Mouse (Mus musculus): ENCODE results near the gene Mettl27. TPM values are rescaled to one million over a fixed set of nuclear protein-coding genes. Genes with fewer than 3 reads are reported as not detected.
A peak's percentile ranks its signal among the peaks of the same experiment; 100 is the strongest.

Mettl27 gene
- polyA plus RNA-seq, 1 experiment from 2014 or later: 29.6 TPM

DNA sequence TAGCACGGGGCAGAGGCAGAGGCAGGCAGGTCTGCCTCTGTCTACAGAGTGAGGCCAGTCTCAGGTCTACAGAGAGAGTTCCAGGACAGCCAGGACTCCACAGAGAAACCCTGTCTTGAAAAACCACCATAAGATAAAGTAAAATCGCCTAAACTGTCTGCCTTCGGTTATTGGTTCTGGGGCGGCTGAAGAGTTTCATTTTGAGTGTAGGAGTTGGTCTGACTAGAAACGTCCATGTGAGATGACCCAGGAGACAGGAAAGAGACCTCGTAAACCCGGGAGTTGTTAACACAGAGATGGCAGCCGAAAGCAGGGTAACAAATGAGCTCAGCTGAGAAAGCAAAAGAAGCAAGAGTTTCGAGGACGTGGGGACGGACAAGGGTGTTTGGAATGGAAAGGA lies 57.0 kb downstream of the Mettl27 start:
- Histone ChIP-seq H3K9ac (replicated peaks; ENCODE audit: low read length) (peak overlapping the region; percentile 2; the same call in 1 of the 2 replicates), H3K27me3 (ENCODE audit: insufficient read depth, low read length) (peaks cover 48% of the 10 kb centered on the region), H3K36me3 (ENCODE audit: insufficient read depth, low read length) (no peaks in the 10 kb centered on the region), H3K9me3 (ENCODE audit: low read length) (no peaks in the 10 kb centered on the region), H3K27ac (ENCODE audit: low read length) (no peak overlapping the region), H3K4me2 (replicated peaks; ENCODE audit: low read depth, low read length) (peak overlapping the region; percentile 24), H3K4me1 (ENCODE audit: insufficient read depth, low read length) (peaks cover 15% of the 10 kb centered on the region), H3K4me3 (ENCODE audit: low read length) (peak overlapping the region; percentile 1; the same call in 1 of the 2 replicates)
- 29% methylated on average over 11 of the region's 11 CpGs for WGBS
- no peak for ATAC-seq (ENCODE audit: low FRiP score, low TSS enrichment)

DNA sequence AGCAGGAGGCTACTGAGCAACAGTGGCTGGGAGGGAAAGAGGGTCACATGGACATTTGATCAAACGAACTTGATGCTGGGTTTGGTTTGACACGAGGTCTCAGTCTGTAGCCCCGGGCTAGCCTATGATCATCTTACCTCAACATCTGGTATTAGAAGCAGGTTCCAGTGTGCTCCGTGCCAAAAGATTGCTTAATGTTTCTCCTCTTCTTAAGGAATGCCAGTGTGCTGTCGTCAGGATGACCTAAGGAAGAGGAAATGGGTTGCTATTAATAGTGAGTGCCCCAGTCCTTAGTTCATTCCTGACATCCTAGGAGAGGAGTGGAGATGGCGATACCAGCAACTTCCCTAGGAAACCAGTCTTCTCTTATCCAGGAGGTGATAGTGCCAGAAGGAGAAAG lies 57.6 kb downstream of the Mettl27 start:
- Histone ChIP-seq H3K9me3 (ENCODE audit: low read length) (no peaks in the 10 kb centered on the region), H3K4me1 (ENCODE audit: insufficient read depth, low read length) (peaks cover 12% of the 10 kb centered on the region), H3K4me2 (replicated peaks; ENCODE audit: low read depth, low read length) (peak overlapping the region; percentile 24), H3K9ac (replicated peaks; ENCODE audit: low read length) (no peak overlapping the region), H3K27me3 (ENCODE audit: insufficient read depth, low read length) (peaks cover 44% of the 10 kb centered on the region), H3K27ac (ENCODE audit: low read length) (no peak overlapping the region), H3K4me3 (ENCODE audit: low read length) (no peak overlapping the region), H3K36me3 (ENCODE audit: insufficient read depth, low read length) (no peaks in the 10 kb centered on the region)
- no peak for ATAC-seq (ENCODE audit: low FRiP score, low TSS enrichment)
- WGBS: 53% methylated on average over 6 of the region's 6 CpGs

Other genes with a start within 250 kb of the Mettl27 start
- gene Limk1, start 243.8 kb upstream of the Mettl27 start, polyA plus RNA-seq (2015; fragmentation: Nextera tagmentation; extraction: Ambion mirVana): 4.9 and 5.2 TPM in 2 replicates
- gene Eln, start 185.0 kb upstream of the Mettl27 start, polyA plus RNA-seq (2015; fragmentation: Nextera tagmentation; extraction: Ambion mirVana): 35.9 and 46.1 TPM in 2 replicates
- gene Tmem270, start 25.6 kb upstream of the Mettl27 start, polyA plus RNA-seq (2015; fragmentation: Nextera tagmentation; extraction: Ambion mirVana): not detected in 2 replicates
- gene Cldn13, start 16.8 kb upstream of the Mettl27 start, polyA plus RNA-seq (2015; fragmentation: Nextera tagmentation; extraction: Ambion mirVana): 0.99 and 1.2 TPM in 2 replicates
- gene Cldn4, start 14.6 kb downstream of the Mettl27 start, polyA plus RNA-seq (2015; fragmentation: Nextera tagmentation; extraction: Ambion mirVana): 63.1 and 64.7 TPM in 2 replicates
- gene Cldn3, start 53.8 kb downstream of the Mettl27 start, polyA plus RNA-seq (2015; fragmentation: Nextera tagmentation; extraction: Ambion mirVana): 67.7 and 69.2 TPM in 2 replicates
- 81.1 and 81.9 TPM in 2 replicates for gene Abhd11, start 76.8 kb downstream of the Mettl27 start, polyA plus RNA-seq (2015; fragmentation: Nextera tagmentation; extraction: Ambion mirVana)
- 13.4 and 13.5 TPM in 2 replicates for gene Stx1a, start 91.1 kb downstream of the Mettl27 start, polyA plus RNA-seq (2015; fragmentation: Nextera tagmentation; extraction: Ambion mirVana)
- 33.3 and 38.7 TPM in 2 replicates for gene Dnajc30, start 131.8 kb downstream of the Mettl27 start, polyA plus RNA-seq (2015; fragmentation: Nextera tagmentation; extraction: Ambion mirVana)
- 134 and 139 TPM in 2 replicates for gene Bud23, start 132.6 kb downstream of the Mettl27 start, polyA plus RNA-seq (2015; fragmentation: Nextera tagmentation; extraction: Ambion mirVana)
- 7.6 and 8.6 TPM in 2 replicates for gene Vps37d, start 145.9 kb downstream of the Mettl27 start, polyA plus RNA-seq (2015; fragmentation: Nextera tagmentation; extraction: Ambion mirVana)
- gene Mlxipl, start 157.5 kb downstream of the Mettl27 start, polyA plus RNA-seq (2015; fragmentation: Nextera tagmentation; extraction: Ambion mirVana): 8.3 and 8.5 TPM in 2 replicates
- 26.3 and 27.0 TPM in 2 replicates for gene Tbl2, start 217.3 kb downstream of the Mettl27 start, polyA plus RNA-seq (2015; fragmentation: Nextera tagmentation; extraction: Ambion mirVana)
- 57.6 and 58.2 TPM in 2 replicates for gene Bcl7b, start 235.9 kb downstream of the Mettl27 start, polyA plus RNA-seq (2015; fragmentation: Nextera tagmentation; extraction: Ambion mirVana)